Mouse (Mus musculus): ENCODE data around the gene Il17f. TPM values are rescaled to one million over a fixed set of nuclear protein-coding genes. Genes with fewer than 3 reads are reported as not detected.

Il17f gene
- 0.38 TPM for polyA plus RNA-seq (2014; fragmentation: Illumina TruSeq; extraction: RNeasy Lipid Tissue Mini Kit (QIAGEN cat#74804); ENCODE audit: low read depth, low replicate concordance)

GRCm38 (mm10) chr1:20790517-20790916 lies at the start of gene Il17f:
Gene Il17f, minus strand, starts transcription at chr1:20790617.

GRCm38 (mm10) chr1:20819771-20820605 lies 29.6 kb upstream of the Il17f start, which contains the start of gene Mcm3:
Gene Mcm3, minus strand, starts transcription at chr1:20820312.

GRCm38 (mm10) chr1:20730903-20731302 lies 59.5 kb downstream of the Il17f start, which contains the start of gene Il17a:
Gene Il17a, plus strand, starts transcription at chr1:20730905.

Other genes with a start within 250 kb of the Il17f start
- 1.3 TPM for gene Pkhd1, start 172.6 kb downstream of the Il17f start, polyA plus RNA-seq (2014; fragmentation: Illumina TruSeq; extraction: RNeasy Lipid Tissue Mini Kit (QIAGEN cat#74804); ENCODE audit: low read depth, low replicate concordance)
- not detected for gene Il17a, start 59.7 kb downstream of the Il17f start, polyA plus RNA-seq (2014; fragmentation: Illumina TruSeq; extraction: RNeasy Lipid Tissue Mini Kit (QIAGEN cat#74804); ENCODE audit: low read depth, low replicate concordance)
- 2.7 TPM for gene Mcm3, start 29.7 kb upstream of the Il17f start, polyA plus RNA-seq (2014; fragmentation: Illumina TruSeq; extraction: RNeasy Lipid Tissue Mini Kit (QIAGEN cat#74804); ENCODE audit: low read depth, low replicate concordance)
- 12.2 TPM for gene Paqr8, start 100.0 kb upstream of the Il17f start, polyA plus RNA-seq (2014; fragmentation: Illumina TruSeq; extraction: RNeasy Lipid Tissue Mini Kit (QIAGEN cat#74804); ENCODE audit: low read depth, low replicate concordance)
- 1.0 TPM for gene Efhc1, start 161.0 kb upstream of the Il17f start, polyA plus RNA-seq (2014; fragmentation: Illumina TruSeq; extraction: RNeasy Lipid Tissue Mini Kit (QIAGEN cat#74804); ENCODE audit: low read depth, low replicate concordance)